Mouse (Mus musculus) forebrain, postnatal 0 days (tissue): ENCODE measurements at regions not wholly inside any gene's neighbourhood (a gene's known extent, or its start where the extent isn't known, plus 50 kb on each side); places are given as distances from the start of the nearest gene placed in this dataset.
A peak's percentile ranks its signal among the peaks of the same experiment; 100 is the strongest.

Source experiments
- ATAC-seq: fragments of 200-750 bp; cut with Nextera tagmentation; 2 replicates; pipeline ENCODE4 v1.8.0; 2017; ENCODE audit warnings: mild to moderate bottlenecking, moderate library complexity
- DNase-seq: peaks from one replicate; pipeline ENCODE4 v3.0.0-alpha.2; 2015
- H3K27ac ChIP-seq: fragments of 300-500 bp; sonication (generic); 2 replicates; pipeline ENCODE4 v1.5.1; 2014; ENCODE audit warnings: low read depth, mild to moderate bottlenecking, antibody characterized with exemption, low read length, moderate library complexity, mixed read lengths
- H3K27me3 ChIP-seq: fragments of 300-500 bp; sonication (generic); 2 replicates; pipeline ENCODE4 v1.6.1; 2014; ENCODE audit warnings: mild to moderate bottlenecking, low read length, mixed read lengths; ENCODE audit not compliant: insufficient read depth
- H3K36me3 ChIP-seq: fragments of 300-500 bp; sonication (generic); 2 replicates; pipeline ENCODE4 v1.6.1; 2014; ENCODE audit warnings: mild to moderate bottlenecking, moderate library complexity; ENCODE audit not compliant: insufficient read depth
- H3K4me1 ChIP-seq: fragments of 300-500 bp; sonication (generic); 2 replicates; pipeline ENCODE4 v1.6.1; 2014; ENCODE audit warnings: antibody characterized with exemption; ENCODE audit not compliant: insufficient read depth
- H3K4me2 ChIP-seq: fragments of 300-500 bp; sonication (generic); 2 replicates; pipeline ENCODE4 v1.6.1; 2014; ENCODE audit warnings: low read depth, mild to moderate bottlenecking, moderate library complexity
- H3K4me3 ChIP-seq: fragments of 300-500 bp; sonication (generic); 2 replicates; pipeline ENCODE4 v1.5.1; 2014; ENCODE audit warnings: low read depth, low read length, mixed read lengths
- H3K9ac ChIP-seq: fragments of 300-500 bp; sonication (generic); 2 replicates; pipeline ENCODE4 v1.6.1; 2014; ENCODE audit warnings: mild to moderate bottlenecking
- H3K9me3 ChIP-seq: fragments of 300-500 bp; sonication (generic); 2 replicates; pipeline ENCODE4 v1.6.1; 2016; ENCODE audit warnings: low read length
- CTCF ChIP-seq: sonication (generic); IDR thresholded peaks from 2 replicates; pipeline ENCODE4 v1.5.1; 2016; ENCODE audit warnings: antibody characterized with exemption, control low read depth, low read depth
- WGBS: fragments of 180-500 bp; shearing (Covaris S2); extraction: QIAGEN DNeasy Blood & Tissue Kit; methylation state at CpG from one replicate; pipeline ENCODE4 v1.1.7; 2014; 5-methylcytosine and 5-hydroxymethylcytosine counted together

- no peak overlapping the region for H3K4me3 ChIP-seq
- no peak overlapping the region for H3K4me2 ChIP-seq
- ATAC-seq (no peak), DNase-seq (no peak)
- H3K9ac ChIP-seq: no peak overlapping the region
- no peaks in the 10 kb centered on the region for H3K9me3 ChIP-seq
- 67% methylated on average over 4 of the region's 4 CpGs for WGBS
- TF ChIP-seq CTCF: no peak
- H3K27ac ChIP-seq: no peak overlapping the region
- H3K27me3 ChIP-seq: no peaks in the 10 kb centered on the region
- H3K4me1 ChIP-seq: no peaks in the 10 kb centered on the region
- H3K36me3 ChIP-seq: no peaks in the 10 kb centered on the region
These were observed 80.7 kb upstream of the Foxo1 start for GRCm38 (mm10) chr3:52187401-52187801.

- DNase-seq (no peak), ATAC-seq (no peak)
- no peak for TF ChIP-seq CTCF
- WGBS: 83% methylated on average over 6 of the region's 6 CpGs
- Histone ChIP-seq H3K4me2 (no peak overlapping the region), H3K9ac (no peak overlapping the region), H3K27ac (no peak overlapping the region), H3K9me3 (no peaks in the 10 kb centered on the region), H3K27me3 (no peaks in the 10 kb centered on the region), H3K36me3 (no peaks in the 10 kb centered on the region), H3K4me1 (no peaks in the 10 kb centered on the region), H3K4me3 (no peak overlapping the region)
These were observed 79.8 kb upstream of the Foxo1 start for GRCm38 (mm10) chr3:52188303-52188702.

- DNase-seq: no peak
- Histone ChIP-seq H3K4me1 (no peaks in the 10 kb centered on the region), H3K9ac (no peak overlapping the region), H3K4me2 (no peak overlapping the region), H3K36me3 (no peaks in the 10 kb centered on the region), H3K27me3 (no peaks in the 10 kb centered on the region), H3K9me3 (no peaks in the 10 kb centered on the region), H3K4me3 (no peak overlapping the region), H3K27ac (no peak overlapping the region)
- no peak for TF ChIP-seq CTCF
- no peak for ATAC-seq
- WGBS: 92% methylated on average over 6 of the region's 6 CpGs
These were observed 79.1 kb upstream of the Foxo1 start for GRCm38 (mm10) chr3:52189016-52189415.

GRCm38 (mm10) chr3:52190021-52190420 lies 78.1 kb upstream of the Foxo1 start:
- Histone ChIP-seq H3K27me3 (no peaks in the 10 kb centered on the region), H3K36me3 (no peaks in the 10 kb centered on the region), H3K9ac (no peak overlapping the region), H3K4me2 (no peak overlapping the region), H3K4me1 (no peaks in the 10 kb centered on the region), H3K9me3 (no peaks in the 10 kb centered on the region), H3K4me3 (no peak overlapping the region), H3K27ac (no peak overlapping the region)
- TF ChIP-seq CTCF: no peak
- WGBS: 79% methylated on average over 7 of the region's 7 CpGs
- DNase-seq: no peak
- no peak for ATAC-seq

- Histone ChIP-seq H3K4me1 (peaks cover 13% of the 10 kb centered on the region), H3K9ac (no peak overlapping the region), H3K9me3 (no peaks in the 10 kb centered on the region), H3K36me3 (no peaks in the 10 kb centered on the region), H3K27me3 (no peaks in the 10 kb centered on the region), H3K27ac (no peak overlapping the region), H3K4me3 (no peak overlapping the region), H3K4me2 (no peak overlapping the region)
- DNase-seq (no peak), ATAC-seq (no peak)
- no peak for TF ChIP-seq CTCF
- 72% methylated on average over 7 of the region's 7 CpGs for WGBS
These were observed 75.1 kb upstream of the Foxo1 start for GRCm38 (mm10) chr3:52193026-52193425.

GRCm38 (mm10) chr3:52194216-52194615 lies 73.9 kb upstream of the Foxo1 start:
- H3K36me3 ChIP-seq: no peaks in the 10 kb centered on the region
- DNase-seq: no peak
- peaks cover 21% of the 10 kb centered on the region for H3K4me1 ChIP-seq
- ATAC-seq: no peak
- TF ChIP-seq CTCF: no peak
- no peak overlapping the region for H3K4me2 ChIP-seq
- no peak overlapping the region for H3K27ac ChIP-seq
- 91% methylated on average over 10 of the region's 10 CpGs for WGBS
- H3K9ac ChIP-seq: no peak overlapping the region
- H3K4me3 ChIP-seq: no peak overlapping the region
- no peaks in the 10 kb centered on the region for H3K27me3 ChIP-seq
- no peaks in the 10 kb centered on the region for H3K9me3 ChIP-seq

GRCm38 (mm10) chr3:52195486-52195885 lies 72.7 kb upstream of the Foxo1 start:
- H3K27me3 ChIP-seq: no peaks in the 10 kb centered on the region
- H3K9me3 ChIP-seq: no peaks in the 10 kb centered on the region
- no peaks in the 10 kb centered on the region for H3K36me3 ChIP-seq
- no peak for TF ChIP-seq CTCF
- peaks cover 21% of the 10 kb centered on the region for H3K4me1 ChIP-seq
- no peak for ATAC-seq
- WGBS: 72% methylated on average over 3 of the region's 3 CpGs
- no peak overlapping the region; the same call in 1 of the 2 replicates for H3K4me3 ChIP-seq
- H3K27ac ChIP-seq: peak overlapping the region; percentile 79; the same call in 1 of the 2 replicates
- peak overlapping the region; percentile 74 for H3K9ac ChIP-seq
- DNase-seq: no peak
- H3K4me2 ChIP-seq: peak overlapping the region; percentile 88
